Mouse (Mus musculus): ENCODE measurements around the gene Vav3. TPM values are rescaled to one million over a fixed set of nuclear protein-coding genes. Genes with fewer than 3 reads are reported as not detected.

Gene Vav3
- polyA plus RNA-seq, 1 experiment from 2014 or later = 10.4 TPM

DNA sequence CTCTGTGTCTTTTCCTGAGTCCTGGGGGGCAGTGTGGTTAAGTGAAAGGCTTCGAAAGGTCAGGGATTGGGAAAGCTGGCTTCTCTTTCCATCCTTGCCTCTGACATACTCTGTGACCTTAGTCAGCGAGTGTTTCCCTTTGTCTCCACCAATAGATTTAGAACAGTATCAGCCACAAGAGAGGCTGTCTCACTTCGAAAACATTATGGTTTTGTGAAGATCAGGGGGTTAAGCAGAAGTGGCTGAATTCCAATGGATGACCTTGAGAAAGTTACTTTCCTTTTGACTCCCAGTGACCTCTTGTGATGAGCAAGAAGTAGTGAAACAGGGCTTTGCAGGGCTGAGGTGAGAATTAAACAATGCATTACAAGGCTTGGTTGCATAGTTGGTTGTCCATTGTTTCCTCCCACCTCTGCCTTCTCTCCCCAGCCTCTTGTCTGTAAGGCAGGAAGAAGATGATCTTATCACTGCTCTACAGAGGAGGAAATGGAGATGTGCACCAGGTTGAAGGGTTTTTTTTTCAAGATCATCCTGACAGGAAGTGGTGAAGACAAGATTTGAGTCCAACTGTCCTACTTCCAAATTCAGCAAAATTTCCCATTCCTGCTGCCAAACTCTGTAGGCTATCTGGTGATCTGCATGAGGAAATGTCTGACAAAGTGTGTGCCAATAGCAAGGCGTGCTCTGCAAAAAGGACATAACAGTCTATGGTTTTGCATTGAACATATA is 11.7 kb downstream of the Vav3 start:
- 88% methylated on average over 4 of the region's 4 CpGs for WGBS
- H3K27ac ChIP-seq (ENCODE audit: low read depth, low read length) = no peak overlapping the region

GRCm38 (mm10) chr3:109352690-109353089 is 12.2 kb downstream of the Vav3 start:
- Histone ChIP-seq H3K9me3 (ENCODE audit: control insufficient read depth) (no peaks in the 10 kb centered on the region), H3K27ac (ENCODE audit: low read depth, low read length) (no peak overlapping the region), H3K4me3 (ENCODE audit: low read depth, low read length) (no peak overlapping the region), H3K4me2 (replicated peaks; ENCODE audit: low read depth) (no peak overlapping the region), H3K36me3 (ENCODE audit: control insufficient read depth, insufficient read depth) (no peaks in the 10 kb centered on the region), H3K9ac (ENCODE audit: low read depth, low read length) (no peak overlapping the region), H3K27me3 (replicated peaks; ENCODE audit: control insufficient read depth, insufficient read depth, low read length) (no peaks in the 10 kb centered on the region), H3K4me1 (replicated peaks; ENCODE audit: control insufficient read depth, insufficient read depth, low read length) (no peaks in the 10 kb centered on the region)
- WGBS = 72% methylated on average over 6 of the region's 6 CpGs
- ATAC-seq = no peak
- no peak for TF ChIP-seq CTCF (IDR thresholded peaks at IDR 0.05; ENCODE audit: low read depth)

More for the DNA sequence above, 11.7 kb downstream of the Vav3 start:
- H3K27me3 ChIP-seq (replicated peaks; ENCODE audit: control insufficient read depth, insufficient read depth, low read length) = no peaks in the 10 kb centered on the region
- no peaks in the 10 kb centered on the region for H3K9me3 ChIP-seq (ENCODE audit: control insufficient read depth)
- H3K9ac ChIP-seq (ENCODE audit: low read depth, low read length) = no peak overlapping the region
- no peaks in the 10 kb centered on the region for H3K4me1 ChIP-seq (replicated peaks; ENCODE audit: control insufficient read depth, insufficient read depth, low read length)
- H3K4me2 ChIP-seq (replicated peaks; ENCODE audit: low read depth) = no peak overlapping the region
- no peaks in the 10 kb centered on the region for H3K36me3 ChIP-seq (ENCODE audit: control insufficient read depth, insufficient read depth)
- no peak for ATAC-seq
- H3K4me3 ChIP-seq (ENCODE audit: low read depth, low read length) = no peak overlapping the region
- TF ChIP-seq CTCF (IDR thresholded peaks at IDR 0.05; ENCODE audit: low read depth) = no peak

DNA sequence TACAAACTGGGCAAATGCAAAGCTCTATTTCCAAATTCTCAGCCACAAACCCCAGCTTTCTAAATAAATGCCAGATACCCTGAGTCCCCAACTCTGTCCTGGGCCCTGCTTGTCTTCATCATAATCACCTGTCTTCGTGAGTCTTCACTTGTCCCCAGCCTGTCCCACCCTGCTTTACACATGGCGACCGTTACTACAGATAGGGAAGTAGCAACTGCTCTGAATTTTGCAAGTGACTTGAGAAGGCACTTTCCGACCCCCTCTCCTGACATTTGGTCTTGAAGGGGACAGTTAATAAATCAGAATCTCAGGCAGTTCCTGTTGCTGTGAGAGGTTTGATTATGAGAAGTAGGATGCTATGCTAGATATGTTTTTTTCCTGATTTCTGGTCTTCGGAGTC is 13.4 kb downstream of the Vav3 start:
- TF ChIP-seq CTCF (IDR thresholded peaks at IDR 0.05; ENCODE audit: low read depth) = no peak
- no peak for ATAC-seq
- no peak overlapping the region for H3K9ac ChIP-seq (ENCODE audit: low read depth, low read length)
- H3K4me3 ChIP-seq (ENCODE audit: low read depth, low read length) = no peak overlapping the region
- no peak overlapping the region for H3K4me2 ChIP-seq (replicated peaks; ENCODE audit: low read depth)
- no peaks in the 10 kb centered on the region for H3K27me3 ChIP-seq (replicated peaks; ENCODE audit: control insufficient read depth, insufficient read depth, low read length)
- 87% methylated on average over 5 of the region's 5 CpGs for WGBS
- no peaks in the 10 kb centered on the region for H3K36me3 ChIP-seq (ENCODE audit: control insufficient read depth, insufficient read depth)
- H3K27ac ChIP-seq (ENCODE audit: low read depth, low read length) = no peak overlapping the region
- H3K9me3 ChIP-seq (ENCODE audit: control insufficient read depth) = no peaks in the 10 kb centered on the region
- no peaks in the 10 kb centered on the region for H3K4me1 ChIP-seq (replicated peaks; ENCODE audit: control insufficient read depth, insufficient read depth, low read length)

GRCm38 (mm10) chr3:109355158-109355557 is 14.7 kb downstream of the Vav3 start:
- Histone ChIP-seq H3K4me1 (replicated peaks; ENCODE audit: control insufficient read depth, insufficient read depth, low read length) (no peaks in the 10 kb centered on the region), H3K4me2 (replicated peaks; ENCODE audit: low read depth) (no peak overlapping the region), H3K27ac (ENCODE audit: low read depth, low read length) (no peak overlapping the region), H3K4me3 (ENCODE audit: low read depth, low read length) (no peak overlapping the region), H3K9me3 (ENCODE audit: control insufficient read depth) (no peaks in the 10 kb centered on the region), H3K36me3 (ENCODE audit: control insufficient read depth, insufficient read depth) (no peaks in the 10 kb centered on the region), H3K27me3 (replicated peaks; ENCODE audit: control insufficient read depth, insufficient read depth, low read length) (no peaks in the 10 kb centered on the region), H3K9ac (ENCODE audit: low read depth, low read length) (no peak overlapping the region)
- ATAC-seq = no peak
- 68% methylated on average over 5 of the region's 5 CpGs for WGBS
- TF ChIP-seq CTCF (IDR thresholded peaks at IDR 0.05; ENCODE audit: low read depth) = no peak

- no peak for TF ChIP-seq CTCF (IDR thresholded peaks at IDR 0.05; ENCODE audit: low read depth)
- WGBS = 51% methylated on average over 4 of the region's 4 CpGs
- Histone ChIP-seq H3K36me3 (ENCODE audit: control insufficient read depth, insufficient read depth) (no peaks in the 10 kb centered on the region), H3K9ac (ENCODE audit: low read depth, low read length) (no peak overlapping the region), H3K4me1 (replicated peaks; ENCODE audit: control insufficient read depth, insufficient read depth, low read length) (no peaks in the 10 kb centered on the region), H3K9me3 (ENCODE audit: control insufficient read depth) (no peaks in the 10 kb centered on the region), H3K4me2 (replicated peaks; ENCODE audit: low read depth) (no peak overlapping the region), H3K27ac (ENCODE audit: low read depth, low read length) (no peak overlapping the region), H3K4me3 (ENCODE audit: low read depth, low read length) (no peak overlapping the region), H3K27me3 (replicated peaks; ENCODE audit: control insufficient read depth, insufficient read depth, low read length) (no peaks in the 10 kb centered on the region)
- ATAC-seq = no peak
Measured at GRCm38 (mm10) chr3:109360746-109361145, 20.3 kb downstream of the Vav3 start.

GRCm38 (mm10) chr3:109361882-109362281 is 21.4 kb downstream of the Vav3 start:
- no peaks in the 10 kb centered on the region for H3K27me3 ChIP-seq (replicated peaks; ENCODE audit: control insufficient read depth, insufficient read depth, low read length)
- WGBS = 79% methylated on average over 5 of the region's 5 CpGs
- no peak overlapping the region for H3K27ac ChIP-seq (ENCODE audit: low read depth, low read length)
- H3K36me3 ChIP-seq (ENCODE audit: control insufficient read depth, insufficient read depth) = no peaks in the 10 kb centered on the region
- ATAC-seq = no peak
- no peaks in the 10 kb centered on the region for H3K9me3 ChIP-seq (ENCODE audit: control insufficient read depth)
- H3K4me3 ChIP-seq (ENCODE audit: low read depth, low read length) = no peak overlapping the region
- no peak overlapping the region for H3K4me2 ChIP-seq (replicated peaks; ENCODE audit: low read depth)
- TF ChIP-seq CTCF (IDR thresholded peaks at IDR 0.05; ENCODE audit: low read depth) = no peak
- H3K9ac ChIP-seq (ENCODE audit: low read depth, low read length) = no peak overlapping the region
- H3K4me1 ChIP-seq (replicated peaks; ENCODE audit: control insufficient read depth, insufficient read depth, low read length) = no peaks in the 10 kb centered on the region

Data from intestine, postnatal 0 days (tissue).